Mouse (Mus musculus) left cerebral cortex, adult 8-10 months (tissue): ENCODE measurements around the gene Traf2. TPM values are rescaled to one million over a fixed set of nuclear protein-coding genes. Genes with fewer than 3 reads are reported as not detected.
"Not testable (repeated sequence)": the region's sequence is repeated elsewhere in the genome, so short reads cannot be mapped to it uniquely, and the experiment has no call there.

Experiments
- DNase-seq, 2 experiments: peaks; one replicate each; pipeline ENCODE4 v3.0.0; 2022; ENCODE audit warnings: low spot score in 2 of 2
- total RNA-seq, 4 experiments: library from RNA; stranded (reverse); gene quantifications; 2 replicates each; pipeline ENCODE4 v1.2.4; 2022

The Traf2 gene
- total RNA-seq, 4 experiments from 2014 or later, result 10.3 to 11.9 (median 10.4) TPM

DNA sequence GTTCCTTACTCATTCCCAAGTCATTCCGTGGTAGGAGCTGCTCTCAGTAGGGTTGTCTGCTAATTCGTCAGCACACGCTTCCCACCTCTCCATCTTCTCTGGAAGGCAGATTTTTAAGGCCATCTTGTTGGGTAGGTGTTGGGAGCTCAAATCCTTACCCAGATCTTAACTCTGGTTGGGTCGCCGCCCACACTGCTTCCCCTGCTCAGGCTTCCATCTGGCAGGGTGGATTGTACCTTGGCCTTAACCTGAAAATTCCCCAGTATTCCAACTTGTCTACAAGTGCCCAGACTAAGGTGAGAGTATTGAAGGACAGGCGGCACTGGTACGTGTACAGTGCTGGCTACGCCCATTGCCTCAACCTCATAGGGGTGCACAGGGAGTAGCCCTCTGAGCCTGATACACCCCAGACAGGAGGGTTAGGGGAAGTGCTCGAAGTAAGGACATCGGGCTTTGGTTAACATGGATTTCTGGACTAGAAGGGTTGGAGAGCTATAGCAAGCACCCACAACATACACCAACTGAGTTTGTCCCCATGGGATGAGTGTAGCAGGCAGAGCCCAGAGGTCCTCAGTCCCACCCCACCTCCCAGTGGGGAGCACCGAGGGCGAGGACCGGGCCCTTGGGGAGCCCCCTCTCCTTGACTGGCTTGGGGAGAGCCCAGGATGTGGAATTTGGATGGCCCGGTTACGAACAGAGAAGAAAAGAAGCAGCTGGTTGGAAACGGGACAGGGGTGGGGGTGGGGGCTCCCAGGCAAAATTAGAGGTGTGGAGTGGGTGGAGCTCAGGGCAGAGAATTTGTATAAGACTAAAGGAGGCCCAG is 29.5 kb upstream of the Traf2 start:
- DNase-seq, result peak; percentile 38 to 74

- DNase-seq, result peak in 1 of 2 experiments; percentile 27
Observed at GRCm38 (mm10) chr2:25575432-25576027, 28.8 kb upstream of the Traf2 start.

DNA sequence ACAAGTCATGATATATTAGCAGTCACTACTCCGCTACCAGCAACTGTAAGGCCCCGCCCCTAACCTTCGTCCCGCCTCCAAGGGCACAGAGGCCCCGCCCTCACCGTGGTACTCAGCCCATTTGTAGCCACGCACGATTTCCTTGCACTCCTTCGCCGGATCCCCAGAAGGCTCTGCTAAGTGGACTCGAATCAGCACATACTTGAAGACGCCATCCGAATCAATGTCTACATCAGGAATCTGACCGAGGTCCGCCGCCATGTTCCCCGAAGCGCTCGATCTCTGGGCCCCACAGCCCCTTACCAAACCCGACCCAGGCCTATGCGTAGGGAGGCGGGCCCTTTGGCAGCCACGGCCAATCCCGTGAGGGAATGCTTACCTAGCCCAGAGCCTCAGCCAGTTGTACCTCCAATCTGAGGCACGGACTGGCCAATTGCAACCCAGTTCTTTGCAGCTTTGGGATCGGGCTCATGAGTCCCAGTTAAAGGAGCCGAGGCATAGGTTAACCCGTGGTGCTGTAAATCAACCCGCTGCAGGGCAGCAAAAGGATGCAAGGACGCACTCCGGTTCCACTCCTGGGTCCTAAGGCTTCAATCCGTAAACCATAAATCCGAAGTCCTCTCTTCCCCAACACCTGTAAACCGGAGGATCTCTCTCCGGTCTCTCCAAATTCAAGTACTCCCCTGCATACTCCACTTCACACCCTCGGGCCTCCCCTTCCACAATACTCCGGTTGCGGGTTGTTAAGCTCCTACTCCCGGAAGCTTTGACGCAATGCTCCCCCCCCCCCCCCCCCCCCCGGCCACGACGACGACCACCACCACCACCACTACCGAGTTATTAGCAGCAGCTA is 28.1 kb upstream of the Traf2 start, which contains the start of the genes Mamdc4 and Phpt1:
TSS of gene Mamdc4 (minus strand) at position 267 of the 853 bp plus-strand sequence.
TSS of gene Phpt1 (minus strand) at position 646 of the 853 bp plus-strand sequence.
- peak; percentile 96 to 97 for DNase-seq

DNA sequence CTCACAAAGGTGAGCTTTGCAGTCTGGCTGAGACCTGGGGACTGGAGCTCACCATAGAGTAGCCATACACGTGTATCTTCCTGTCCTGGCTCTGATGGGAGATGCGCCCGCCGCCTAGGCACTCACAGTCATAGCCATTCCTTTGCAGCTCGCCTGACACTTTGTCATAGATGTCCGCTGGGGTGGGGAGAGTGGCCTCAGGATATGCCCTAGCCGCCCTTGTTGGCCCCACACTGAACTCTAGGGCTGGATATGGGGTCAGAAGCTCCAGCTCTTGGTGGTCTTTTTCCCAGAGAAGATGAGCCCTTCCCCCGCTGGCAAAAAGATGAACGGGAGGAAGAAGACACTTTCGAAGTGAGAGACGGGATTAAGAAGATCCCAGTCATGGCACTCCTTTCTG is 27.4 kb upstream of the Traf2 start:
- no peak for DNase-seq

GRCm38 (mm10) chr2:25573068-25573467 is 26.3 kb upstream of the Traf2 start:
- no peak for DNase-seq

- DNase-seq, result no peak
Observed at GRCm38 (mm10) chr2:25571221-25571620, 24.5 kb upstream of the Traf2 start.

- no peak for DNase-seq
Observed at GRCm38 (mm10) chr2:25569323-25569722, 22.6 kb upstream of the Traf2 start.

DNA sequence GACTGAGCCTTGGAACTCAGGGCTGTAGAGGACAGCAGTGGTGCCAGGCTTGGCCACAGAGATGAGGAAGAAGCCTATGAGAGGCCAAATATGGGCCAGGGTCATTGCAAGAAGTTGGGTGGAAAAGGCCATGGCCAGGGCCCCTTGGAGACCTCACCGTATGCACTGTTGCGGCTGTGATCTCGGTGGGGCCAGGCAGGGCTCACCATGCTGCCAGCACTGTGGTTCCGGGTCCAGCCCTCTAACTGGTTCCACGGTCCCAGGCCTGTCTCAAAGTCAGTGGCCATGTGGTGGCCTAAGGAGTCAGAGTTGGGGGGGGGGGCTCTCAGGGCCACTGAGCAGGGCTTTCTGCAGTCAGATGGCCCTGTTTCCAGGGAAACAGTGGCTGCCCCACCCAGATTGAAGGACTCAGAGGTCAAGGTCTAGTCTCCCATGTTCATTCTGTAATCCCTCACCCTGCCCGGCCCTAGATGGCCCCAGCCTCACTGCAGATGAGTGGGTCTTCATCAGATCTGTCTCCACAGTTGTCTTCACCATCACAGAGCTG is 21.8 kb upstream of the Traf2 start:
- no peak for DNase-seq

- DNase-seq, result no peak
Observed at GRCm38 (mm10) chr2:25566558-25566957, 19.8 kb upstream of the Traf2 start.

GRCm38 (mm10) chr2:25565741-25566140 is 19.0 kb upstream of the Traf2 start:
- DNase-seq, result no peak

GRCm38 (mm10) chr2:25561946-25562345 is 15.2 kb upstream of the Traf2 start:
- DNase-seq, result no peak

- no peak for DNase-seq
Observed at GRCm38 (mm10) chr2:25560551-25560950, 13.8 kb upstream of the Traf2 start.

- DNase-seq, result no peak
Observed at GRCm38 (mm10) chr2:25558774-25559173, 12.0 kb upstream of the Traf2 start.

GRCm38 (mm10) chr2:25557964-25558360 is 11.2 kb upstream of the Traf2 start:
- no peak for DNase-seq

GRCm38 (mm10) chr2:25557221-25557963 is 10.7 kb upstream of the Traf2 start, which contains the start of gene Edf1:
Edf1 (plus strand) TSS chr2:25557847.
- DNase-seq, result peak; percentile 89 to 94

GRCm38 (mm10) chr2:25556296-25556695 is 9.6 kb upstream of the Traf2 start:
- DNase-seq, result no peak

GRCm38 (mm10) chr2:25555479-25555878 is 8.7 kb upstream of the Traf2 start:
- not testable (repeated sequence) for DNase-seq

GRCm38 (mm10) chr2:25553171-25553786 is 6.5 kb upstream of the Traf2 start:
- DNase-seq, result not testable (repeated sequence)

DNA sequence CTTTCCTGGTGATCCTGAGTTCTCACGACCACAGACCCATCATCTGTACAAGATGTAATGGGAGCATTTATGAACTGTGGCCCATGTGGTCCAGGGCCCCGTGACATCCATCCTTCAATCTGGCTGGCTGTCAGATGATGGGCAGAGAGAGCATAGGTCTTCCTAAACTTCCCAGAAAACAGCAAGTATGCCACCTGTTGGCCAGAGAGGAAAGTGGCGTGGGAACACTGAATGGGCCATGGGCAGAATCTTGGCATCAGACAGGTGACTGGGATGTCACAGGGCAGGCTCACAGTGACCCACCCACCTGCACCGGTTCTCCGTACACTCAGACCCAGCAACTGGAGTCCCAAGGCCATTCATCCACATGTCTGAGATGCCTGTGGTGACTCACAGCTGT is 4.4 kb upstream of the Traf2 start:
- no peak for DNase-seq
